Mouse (Mus musculus) gastrocnemius, postnatal 10 days (tissue): ENCODE data around the gene Olfr853. TPM values are rescaled to one million over a fixed set of nuclear protein-coding genes. Genes with fewer than 3 reads are reported as not detected.

ENCODE experiments used
- DNase-seq: peaks from one replicate; pipeline ENCODE4 v3.0.0; 2021; ENCODE audit warnings: mixed read lengths
- long read RNA-seq, 2 experiments: library from polyadenylated mRNA; stranded (forward); transcript quantifications; one replicate each; pipeline ENCODE4 v2.0.0; 2021
- total RNA-seq, 2 experiments: library from RNA; stranded (reverse); gene quantifications; 2 replicates each; pipeline ENCODE4 v1.2.3; 2021

Gene Olfr853
- not detected for total RNA-seq
- long read RNA-seq, experiment 1 = 0 reads
- long read RNA-seq, experiment 2 = 0 reads

- DNase-seq = no peak
These were observed at the start of gene Olfr853 for GRCm38 (mm10) chr9:19540976-19541375. Gene Olfr853, minus strand, starts transcription at chr9:19541076.

- DNase-seq = no peak
These were observed 41.4 kb upstream of the Olfr853 start, which contains the start of gene Olfr855 for GRCm38 (mm10) chr9:19582317-19582716. Gene Olfr855, plus strand, starts transcription at chr9:19582617.

GRCm38 (mm10) chr9:19567282-19567681 lies 26.4 kb upstream of the Olfr853 start, which contains the start of gene Olfr854:
Gene Olfr854, minus strand, starts transcription at chr9:19567382.
- no peak for DNase-seq

- no peak for DNase-seq
These were observed 47.9 kb downstream of the Olfr853 start, which contains the start of gene Olfr851 for GRCm38 (mm10) chr9:19492995-19493394. Gene Olfr851, plus strand, starts transcription at chr9:19493295.

Other genes with a start within 250 kb of the Olfr853 start
- gene Olfr844, start 224.7 kb downstream of the Olfr853 start, total RNA-seq = not detected
- gene Olfr845, start 204.6 kb downstream of the Olfr853 start, total RNA-seq = not detected
- not detected for gene Olfr846, start 177.1 kb downstream of the Olfr853 start, total RNA-seq
- gene Olfr847, start 162.4 kb downstream of the Olfr853 start, total RNA-seq = not detected
- gene Olfr849, start 100.8 kb downstream of the Olfr853 start, total RNA-seq = not detected
- gene Olfr850, start 62.8 kb downstream of the Olfr853 start, total RNA-seq = not detected
- not detected for gene Olfr851, start 47.8 kb downstream of the Olfr853 start, total RNA-seq
- gene Olfr854, start 26.3 kb upstream of the Olfr853 start, total RNA-seq = not detected
- gene Olfr855, start 41.5 kb upstream of the Olfr853 start, total RNA-seq = not detected
- 10 to 100 TPM; 10.8 to 13.3 TPM for gene Zfp317, start 81.0 kb upstream of the Olfr853 start, total RNA-seq
- gene Olfr857, start 168.4 kb upstream of the Olfr853 start, total RNA-seq = not detected
- gene Olfr58, start 239.2 kb upstream of the Olfr853 start, total RNA-seq = not detected